Mouse (Mus musculus) heart, adult 2 months (tissue): ENCODE measurements around the gene Aatf.

Experiments used
- EP300 ChIP-seq: fragments of 200-500 bp; IDR thresholded peaks from 2 replicates; pipeline ENCODE4 v1.6.1; 2011; ENCODE audit warnings: low read depth, low read length, control low read depth; ENCODE audit not compliant: insufficient read depth
- POLR2A ChIP-seq: fragments of 200-500 bp; IDR thresholded peaks from 2 replicates; pipeline ENCODE4 v1.6.1; 2011; ENCODE audit warnings: mild to moderate bottlenecking, low read depth, low read length, control low read depth; ENCODE audit not compliant: insufficient read depth

- no peak for TF ChIP-seq POLR2A
- TF ChIP-seq EP300: no peak
Observed at GRCm38 (mm10) chr11:84495774-84496173, 17.5 kb downstream of the Aatf start.
